In the genomic region with DNA sequence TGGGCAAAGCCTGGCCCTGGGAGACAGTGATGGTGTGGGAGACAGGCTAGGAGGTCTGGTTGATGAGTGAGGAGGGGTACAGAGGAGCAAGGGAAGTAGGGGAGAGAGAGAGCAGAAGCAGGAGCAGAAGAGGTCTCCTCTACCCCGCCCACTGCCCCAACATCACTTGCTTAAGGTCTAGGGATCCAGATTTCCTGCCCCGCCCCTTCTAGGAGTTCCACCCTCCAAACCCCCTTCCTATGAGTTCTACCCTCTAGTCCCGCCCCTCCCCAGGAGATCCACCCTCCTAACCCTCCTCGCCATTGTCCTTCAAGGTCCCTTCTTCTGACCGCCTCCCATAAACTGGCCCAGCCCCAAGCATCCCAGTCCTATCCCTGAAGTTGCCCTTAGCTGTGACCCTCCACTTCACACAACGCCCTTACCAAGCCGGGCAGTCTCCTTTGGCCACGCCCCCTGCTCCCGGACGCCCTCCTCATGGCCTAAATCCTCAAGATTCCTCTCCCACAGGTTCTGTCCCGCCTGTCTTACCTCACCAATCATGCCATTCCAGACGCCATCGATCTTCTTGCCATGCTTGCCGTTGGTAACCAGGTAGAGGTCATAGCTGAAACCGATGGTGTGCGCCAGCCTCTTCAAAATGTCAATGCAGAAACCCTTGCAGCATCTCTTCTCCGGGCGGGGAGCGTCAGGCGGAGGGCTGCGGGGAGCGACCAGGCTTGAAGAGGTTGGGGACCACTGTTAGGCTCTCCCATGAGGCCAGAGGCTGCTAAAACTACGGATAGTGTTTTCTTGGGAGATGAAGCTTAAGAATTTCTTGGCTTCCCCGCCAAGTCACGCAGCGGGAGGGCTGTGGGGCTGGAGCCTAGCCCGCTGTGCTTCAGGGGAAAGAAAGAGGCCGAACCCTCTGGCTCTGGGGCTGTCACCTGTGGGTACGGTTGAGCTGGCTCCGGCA, we compare ENCODE assay signal across 8 mouse cellular contexts. TPM values are rescaled to one million over a fixed set of nuclear protein-coding genes. Genes with fewer than 3 reads are reported as not detected.
DNase-seq lines count a peak whose midpoint lies in the region; ATAC-seq and TF ChIP-seq lines count a peak whose summit lies in the region.

No protein-coding gene starts in this region.

- TF ChIP-seq CTCF in bone marrow macrophage, adult 2 months (IDR thresholded peaks at IDR 0.05; ENCODE audit: low read depth, low read length), result no peak

- H3K36me3 ChIP-seq in forebrain, embryonic 14.5 days (ENCODE audit: control insufficient read depth, insufficient read depth, low read length), result no peaks in the 10 kb centered on the region
- no peaks in the 10 kb centered on the region for H3K36me3 ChIP-seq in limb, embryonic 12.5 days

- H3K9me3 ChIP-seq in forebrain, embryonic 14.5 days (replicated peaks; ENCODE audit: control insufficient read depth, low read length), result no peaks in the 10 kb centered on the region
- no peaks in the 10 kb centered on the region for H3K9me3 ChIP-seq in limb, embryonic 12.5 days

- no peak overlapping the region for H3K27ac ChIP-seq in bone marrow macrophage, adult 2 months (ENCODE audit: insufficient read depth, low read depth, low read length)
- no peak overlapping the region for H3K27ac ChIP-seq in forebrain, embryonic 14.5 days (ENCODE audit: low read depth, low read length)
- H3K27ac ChIP-seq in limb, embryonic 12.5 days, result no peak overlapping the region

- H3K27me3 ChIP-seq in forebrain, embryonic 14.5 days (replicated peaks; ENCODE audit: control insufficient read depth, insufficient read depth, low read length), result peaks cover 13% of the 10 kb centered on the region; the same call in 1 of the 2 replicates
- peaks cover 68% of the 10 kb centered on the region for H3K27me3 ChIP-seq in limb, embryonic 12.5 days

- no peak for TF ChIP-seq POLR2A in bone marrow macrophage, adult 2 months (IDR thresholded peaks at IDR 0.05; ENCODE audit: borderline replicate concordance, low read depth, low read length)

- H3K4me3 ChIP-seq in bone marrow macrophage, adult 2 months (ENCODE audit: insufficient read depth, low read length), result peak overlapping the region; percentile 30; the same call in 1 of the 2 replicates
- H3K4me3 ChIP-seq in forebrain, embryonic 14.5 days (ENCODE audit: low read depth, low read length), result peak overlapping the region; percentile 28
- H3K4me3 ChIP-seq in limb, embryonic 12.5 days (replicated peaks), result peak overlapping the region; percentile 39

- peak; percentile 47; the same call in 1 of the 2 replicates for ATAC-seq in forebrain, embryonic 14.5 days
- peak; percentile 56 for ATAC-seq in limb, embryonic 12.5 days (ENCODE audit: insufficient number of reproducible peaks, insufficient read depth, low FRiP score, low TSS enrichment, low read depth)
- 0 out of 2 replicates have a peak, but pooled peaks have one; percentile 5 for ATAC-seq in monocyte, adult 5-6 weeks (replicated peaks; ENCODE audit: insufficient number of reproducible peaks, low FRiP score, low TSS enrichment, poor library complexity, severe bottlenecking)

- H3K9ac ChIP-seq in forebrain, embryonic 14.5 days (ENCODE audit: low read length), result peak overlapping the region; percentile 47; the same call in 1 of the 2 replicates
- peak overlapping the region; percentile 37; the same call in 1 of the 2 replicates for H3K9ac ChIP-seq in limb, embryonic 12.5 days (replicated peaks)

- 5% methylated on average over 30 of the region's 30 CpGs for WGBS in forebrain, embryonic 14.5 days
- 2% methylated on average over 30 of the region's 30 CpGs for WGBS in limb, embryonic 12.5 days

- DNase-seq in ES-CJ7 (ENCODE audit: low read depth, low spot score) (peak; percentile 84), MN1 (ENCODE audit: low spot score) (no peak)
- peak; percentile 23 for DNase-seq in forebrain, embryonic 14.5 days (ENCODE audit: low spot score)
- DNase-seq in ovary, postnatal 10 days (ENCODE audit: low spot score), result no peak
- DNase-seq in right cerebral cortex, postnatal 25 days, result no peak

- peak overlapping the region; percentile 47 for H3K4me2 ChIP-seq in forebrain, embryonic 14.5 days (ENCODE audit: low read length)
- H3K4me2 ChIP-seq in limb, embryonic 12.5 days, result peak overlapping the region; percentile 65

- no peaks in the 10 kb centered on the region for H3K4me1 ChIP-seq in bone marrow macrophage, adult 2 months (ENCODE audit: control insufficient read depth, insufficient read depth, low read length)
- peaks cover 10% of the 10 kb centered on the region for H3K4me1 ChIP-seq in forebrain, embryonic 14.5 days (ENCODE audit: control insufficient read depth, insufficient read depth, low read length)
- peaks cover 22% of the 10 kb centered on the region for H3K4me1 ChIP-seq in limb, embryonic 12.5 days (replicated peaks)

RNA-seq across cellular contexts. Expression of gene Kdelr1, which starts 15.3 kb away (rescaled TPM):
- 169 and 174 TPM in 2 replicates for polyA plus RNA-seq in bone marrow macrophage, adult 2 months (2012; ENCODE audit: insufficient read depth, insufficient read length, missing spikeins)
- 104 and 111 TPM in 2 replicates for polyA plus RNA-seq in forebrain, embryonic 14.5 days (2014; fragmentation: Nextera tagmentation; extraction: Ambion mirVana)
- 50.0 and 65.6 TPM in 2 replicates for polyA plus RNA-seq in limb, embryonic 12.5 days (2016; fragmentation: Nextera tagmentation; extraction: Ambion mirVana)
- total RNA-seq in monocyte, adult 5-6 weeks (2017), result 28.7 to 45.8 TPM (median 45.2 TPM) in 3 replicates

RNA-seq across cellular contexts. Expression of gene Grin2d, which starts 21.0 kb away (rescaled TPM):
- 0.24 and 0.34 TPM in 2 replicates for polyA plus RNA-seq in bone marrow macrophage, adult 2 months (2012; ENCODE audit: insufficient read depth, insufficient read length, missing spikeins)
- polyA plus RNA-seq in forebrain, embryonic 14.5 days (2014; fragmentation: Nextera tagmentation; extraction: Ambion mirVana), result 0.52 and 0.77 TPM in 2 replicates
- polyA plus RNA-seq in limb, embryonic 12.5 days (2016; fragmentation: Nextera tagmentation; extraction: Ambion mirVana), result 0.35 and 0.37 TPM in 2 replicates
- 0.10 TPM in 1 of 3 replicates, not detected in the others for total RNA-seq in monocyte, adult 5-6 weeks (2017)

RNA-seq across cellular contexts. Expression of gene Grwd1, which starts 26.5 kb away (rescaled TPM):
- polyA plus RNA-seq in bone marrow macrophage, adult 2 months (2012; ENCODE audit: insufficient read depth, insufficient read length, missing spikeins), result 4.4 and 4.9 TPM in 2 replicates
- 45.2 and 46.7 TPM in 2 replicates for polyA plus RNA-seq in forebrain, embryonic 14.5 days (2014; fragmentation: Nextera tagmentation; extraction: Ambion mirVana)
- polyA plus RNA-seq in limb, embryonic 12.5 days (2016; fragmentation: Nextera tagmentation; extraction: Ambion mirVana), result 75.4 and 78.0 TPM in 2 replicates
- 5.8 to 8.7 TPM (median 6.7 TPM) in 3 replicates for total RNA-seq in monocyte, adult 5-6 weeks (2017)

RNA-seq across cellular contexts. Expression of gene Kcnj14, which starts 32.6 kb away (rescaled TPM):
- not detected in 2 replicates for polyA plus RNA-seq in bone marrow macrophage, adult 2 months (2012; ENCODE audit: insufficient read depth, insufficient read length, missing spikeins)
- 0.41 and 0.78 TPM in 2 replicates for polyA plus RNA-seq in forebrain, embryonic 14.5 days (2014; fragmentation: Nextera tagmentation; extraction: Ambion mirVana)
- polyA plus RNA-seq in limb, embryonic 12.5 days (2016; fragmentation: Nextera tagmentation; extraction: Ambion mirVana), result 1.6 and 2.2 TPM in 2 replicates
- 0.19 TPM in 1 of 3 replicates, not detected in the others for total RNA-seq in monocyte, adult 5-6 weeks (2017)

RNA-seq across cellular contexts. Expression of gene Syngr4, which starts 39.3 kb away (rescaled TPM):
- polyA plus RNA-seq in bone marrow macrophage, adult 2 months (2012; ENCODE audit: insufficient read depth, insufficient read length, missing spikeins), result 1.1 TPM in 1 of 2 replicates, not detected in the other
- 0.51 and 0.55 TPM in 2 replicates for polyA plus RNA-seq in forebrain, embryonic 14.5 days (2014; fragmentation: Nextera tagmentation; extraction: Ambion mirVana)
- 0.41 and 0.65 TPM in 2 replicates for polyA plus RNA-seq in limb, embryonic 12.5 days (2016; fragmentation: Nextera tagmentation; extraction: Ambion mirVana)
- not detected in 3 replicates for total RNA-seq in monocyte, adult 5-6 weeks (2017)

Comparison
In these comparisons a context has a peak if more than half of its experiments do, and no peak if none do; other contexts are left out.
1. DNase-seq: peak in ES-CJ7 (single experiment) and forebrain, embryonic 14.5 days (single experiment); none in ovary, postnatal 10 days (single experiment), right cerebral cortex, postnatal 25 days (single experiment) and MN1 (single experiment).
2. ATAC-seq: peak in every context shown above with its lines; median percentile 56 in limb, embryonic 12.5 days; 47 in forebrain, embryonic 14.5 days; 5 in monocyte, adult 5-6 weeks.
3. Peak in every context shown above with its lines, with median percentiles within 50 percentile points of each other: H3K4me3 ChIP-seq.